Mouse (Mus musculus) kidney, embryonic 16.5 days (tissue): ENCODE measurements around the gene Uggt2. TPM values are rescaled to one million over a fixed set of nuclear protein-coding genes. Genes with fewer than 3 reads are reported as not detected.
A peak's percentile ranks its signal among the peaks of the same experiment; 100 is the strongest.
"Not testable (repeated sequence)": the region's sequence is repeated elsewhere in the genome, so short reads cannot be mapped to it uniquely, and the experiment has no call there.

Source experiments
- ATAC-seq: fragments of 200-750 bp; cut with Nextera tagmentation; 2 replicates; pipeline ENCODE4 v1.8.0; 2017; ENCODE audit warnings: moderate TSS enrichment; ENCODE audit not compliant: low FRiP score, low TSS enrichment
- H3K27ac ChIP-seq: fragments of 300-500 bp; sonication (generic); 2 replicates; pipeline ENCODE4 v1.5.1; 2014; ENCODE audit warnings: low read length
- H3K27me3 ChIP-seq: fragments of 300-500 bp; sonication (generic); 2 replicates; pipeline ENCODE4 v1.6.1; 2014; ENCODE audit warnings: low read length, control low read depth, mixed read lengths; ENCODE audit not compliant: insufficient read depth
- H3K36me3 ChIP-seq: fragments of 300-500 bp; sonication (generic); 2 replicates; pipeline ENCODE4 v1.6.1; 2014; ENCODE audit warnings: low read length, control low read depth, mixed read lengths; ENCODE audit not compliant: insufficient read depth
- H3K4me1 ChIP-seq: fragments of 300-500 bp; sonication (generic); 2 replicates; pipeline ENCODE4 v1.6.1; 2014; ENCODE audit warnings: low read length, control low read depth, mixed read lengths; ENCODE audit not compliant: insufficient read depth
- H3K4me2 ChIP-seq: fragments of 300-500 bp; sonication (generic); replicated peaks from 2 replicates; pipeline ENCODE4 v1.6.1; 2014; ENCODE audit warnings: low read depth, low read length
- H3K4me3 ChIP-seq: fragments of 300-500 bp; sonication (generic); 2 replicates; pipeline ENCODE4 v1.5.1; 2014; ENCODE audit warnings: mild to moderate bottlenecking, low read length
- H3K9ac ChIP-seq: fragments of 300-500 bp; sonication (generic); replicated peaks from 2 replicates; pipeline ENCODE4 v1.6.1; 2014; ENCODE audit warnings: low read length
- H3K9me3 ChIP-seq: fragments of 300-500 bp; sonication (generic); 2 replicates; pipeline ENCODE4 v1.6.1; 2016; ENCODE audit warnings: low read length, control low read depth
- WGBS: fragments of 180-500 bp; shearing (Covaris S2); extraction: QIAGEN DNeasy Blood & Tissue Kit; methylation state at CpG from one replicate; pipeline ENCODE4 v1.1.7; 2014; 5-methylcytosine and 5-hydroxymethylcytosine counted together
- polyA plus RNA-seq: library from polyadenylated mRNA; unstranded; fragments of >200 nt; fragmentation: Nextera tagmentation; extraction: Ambion mirVana; gene quantifications from 2 replicates; pipeline ENCODE4 v1.2.1, GENCODE M21; 2015

The Uggt2 gene
- polyA plus RNA-seq, 1 experiment from 2014 or later: 12.2 TPM

DNA sequence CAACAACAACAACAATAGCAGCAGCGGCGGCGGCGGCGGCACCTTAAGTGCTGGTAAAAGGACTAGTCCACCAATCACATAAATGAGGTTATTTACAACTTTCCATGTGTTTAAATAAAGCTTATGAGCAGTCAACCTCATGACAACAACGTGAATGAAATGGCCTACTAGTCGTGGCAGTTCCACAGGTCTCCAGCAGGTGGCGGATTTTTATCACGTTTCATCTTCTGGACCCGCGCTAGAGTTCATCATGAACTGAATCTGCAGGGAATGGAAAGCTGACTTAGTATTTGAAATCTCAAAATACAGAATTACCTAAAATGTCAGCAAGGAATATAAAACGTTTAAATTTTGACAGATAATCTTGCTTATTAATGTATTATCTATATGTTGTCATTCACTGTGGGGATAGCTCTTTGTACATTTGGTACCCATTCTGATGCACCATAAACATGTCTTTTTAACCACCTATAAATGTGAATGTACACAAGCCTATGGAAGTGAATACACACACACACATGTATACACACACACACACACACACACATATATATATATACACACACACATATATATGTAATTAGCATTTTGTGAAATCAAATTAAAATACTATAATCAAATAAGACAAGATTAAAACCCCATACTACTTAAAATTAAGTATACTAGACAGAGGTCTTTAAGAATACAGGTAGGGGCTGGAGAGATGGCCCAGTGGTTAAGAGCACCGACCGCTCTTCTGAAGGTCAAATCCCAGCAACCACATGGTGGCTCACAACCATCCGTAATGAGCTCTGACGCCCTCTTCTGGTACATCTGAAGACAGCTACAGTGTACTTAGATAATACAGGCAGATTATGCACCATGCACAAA, 112.3 kb downstream of the Uggt2 start:
- Histone ChIP-seq H3K36me3 (peaks cover 3% of the 10 kb centered on the region), H3K4me1 (no peaks in the 10 kb centered on the region)
- WGBS: 45% methylated on average over 16 of the region's 16 CpGs

DNA sequence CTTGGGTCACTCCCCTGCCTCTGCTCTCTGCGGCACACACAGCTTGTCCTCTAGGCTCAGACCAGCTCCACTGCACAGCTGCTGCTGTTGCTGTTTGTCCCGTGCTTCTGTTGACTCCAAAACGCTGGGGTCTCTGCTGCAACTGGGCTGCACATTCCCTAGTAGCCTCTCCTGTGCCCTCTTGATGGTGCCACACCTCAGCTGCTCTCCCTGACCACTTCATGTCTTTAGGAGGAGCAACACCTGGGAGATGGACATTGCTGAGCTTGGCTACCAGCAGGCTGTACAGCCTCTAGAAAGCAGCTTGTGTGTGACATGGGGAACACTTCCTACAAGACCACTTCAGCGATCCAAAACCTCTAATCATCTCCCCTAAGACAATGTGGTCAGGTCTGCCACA, 115.1 kb downstream of the Uggt2 start:
- ATAC-seq: no peak
- H3K9me3 ChIP-seq: no peaks in the 10 kb centered on the region
- WGBS: 90% methylated on average over 4 of the region's 4 CpGs
- no peaks in the 10 kb centered on the region for H3K4me1 ChIP-seq
- no peak overlapping the region for H3K4me2 ChIP-seq
- no peak overlapping the region for H3K27ac ChIP-seq
- no peak overlapping the region for H3K9ac ChIP-seq
- no peak overlapping the region for H3K4me3 ChIP-seq
- H3K27me3 ChIP-seq: no peaks in the 10 kb centered on the region
- peaks cover 14% of the 10 kb centered on the region for H3K36me3 ChIP-seq

More for the DNA sequence above, 112.3 kb downstream of the Uggt2 start:
- Histone ChIP-seq H3K4me2 (no peak overlapping the region), H3K27me3 (no peaks in the 10 kb centered on the region), H3K27ac (no peak overlapping the region), H3K4me3 (no peak overlapping the region), H3K9ac (no peak overlapping the region), H3K9me3 (no peaks in the 10 kb centered on the region)
- peak; percentile 20; the same call in 1 of the 2 replicates for ATAC-seq

DNA sequence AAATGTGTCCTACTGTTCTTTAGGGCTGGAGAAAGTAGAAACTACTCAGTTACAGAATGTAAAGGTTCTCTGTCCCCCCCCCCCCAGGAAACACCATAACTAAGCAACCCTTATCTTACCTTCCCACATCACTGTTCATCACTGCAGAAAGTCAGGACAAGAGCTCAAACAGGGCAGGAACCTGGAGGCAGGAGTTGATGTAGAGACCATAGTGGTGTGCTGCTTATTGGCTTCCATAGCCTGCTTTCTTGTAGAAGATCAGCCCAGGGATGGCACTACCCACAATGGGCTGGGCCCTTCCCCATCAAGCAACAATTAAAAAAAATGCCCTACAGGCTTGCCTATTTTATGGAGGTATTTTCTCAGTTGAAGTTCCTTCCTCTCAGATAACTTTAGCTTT, 115.8 kb downstream of the Uggt2 start:
- no peak overlapping the region for H3K9ac ChIP-seq
- H3K36me3 ChIP-seq: peaks cover 19% of the 10 kb centered on the region
- no peak for ATAC-seq
- no peak overlapping the region for H3K4me3 ChIP-seq
- no peak overlapping the region for H3K27ac ChIP-seq
- H3K9me3 ChIP-seq: no peaks in the 10 kb centered on the region
- no peak overlapping the region for H3K4me2 ChIP-seq
- H3K4me1 ChIP-seq: no peaks in the 10 kb centered on the region
- H3K27me3 ChIP-seq: no peaks in the 10 kb centered on the region

DNA sequence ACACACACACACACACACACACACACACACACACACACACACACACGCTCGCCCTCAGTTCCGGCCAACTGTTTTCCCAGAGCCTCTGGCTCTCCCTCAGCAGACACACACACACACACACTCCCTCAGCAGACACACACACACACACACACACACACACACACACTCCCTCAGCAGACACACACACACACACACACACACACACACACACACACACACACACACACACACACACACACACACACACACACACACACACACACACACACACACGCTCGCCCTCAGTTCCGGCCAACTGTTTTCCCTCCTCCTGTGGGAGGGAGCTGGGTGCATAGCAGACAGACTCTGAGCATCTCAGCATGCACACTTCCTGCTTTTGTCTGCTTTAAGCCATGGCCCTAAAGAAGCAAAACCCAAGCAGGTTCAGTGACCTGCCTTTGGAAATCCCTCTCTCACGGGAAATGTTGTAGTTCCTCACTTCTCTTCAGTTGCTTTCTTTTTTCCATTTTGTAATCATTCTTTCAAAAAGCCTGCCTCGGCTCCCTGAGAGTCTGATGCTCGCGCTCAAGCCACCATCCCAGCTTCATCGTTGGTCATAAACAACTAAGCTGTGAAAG, 116.7 kb downstream of the Uggt2 start:
- not testable (repeated sequence) for H3K9me3 ChIP-seq, H3K9ac ChIP-seq, H3K4me1 ChIP-seq, H3K4me3 ChIP-seq, H3K27me3 ChIP-seq, H3K4me2 ChIP-seq
- Histone ChIP-seq H3K27ac (peak overlapping the region; percentile 10; the same call in 1 of the 2 replicates), H3K36me3 (peaks cover 26% of the 10 kb centered on the region)
- peak; percentile 52; the same call in 1 of the 2 replicates for ATAC-seq
- 68% methylated on average over 8 of the region's 11 CpGs for WGBS

DNA sequence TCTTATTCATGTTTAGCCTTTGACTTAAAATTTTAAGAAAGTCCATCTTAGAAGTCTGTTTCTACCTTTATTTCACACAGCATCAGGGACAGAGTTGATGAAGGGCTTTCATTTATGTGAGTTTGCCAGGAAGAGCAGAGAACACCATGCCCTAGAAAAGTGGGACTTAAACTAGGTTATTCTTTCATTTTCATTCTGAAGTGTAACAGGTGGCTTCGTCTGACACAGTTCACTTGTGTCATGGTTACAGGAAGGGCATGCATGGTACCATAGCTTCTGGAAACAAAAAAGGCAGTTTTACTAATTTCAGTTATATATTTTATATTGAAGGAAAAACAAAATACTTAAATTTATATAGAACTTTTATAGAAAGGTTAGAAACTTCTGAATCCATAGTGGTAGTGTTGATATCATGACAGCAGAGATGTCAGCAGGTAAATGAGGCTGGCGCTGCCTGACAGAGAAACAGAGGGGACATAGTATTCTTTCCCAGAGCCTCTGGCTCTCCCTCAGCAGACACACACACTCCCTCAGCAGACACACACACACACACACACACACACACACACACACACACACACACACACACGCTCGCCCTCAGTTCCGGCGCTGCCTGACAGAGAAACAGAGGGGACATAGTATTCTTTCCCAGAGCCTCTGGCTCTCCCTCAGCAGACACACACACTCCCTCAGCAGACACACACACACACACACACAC, 117.4 kb downstream of the Uggt2 start:
- H3K9ac ChIP-seq, H3K4me1 ChIP-seq, H3K27ac ChIP-seq, H3K9me3 ChIP-seq, H3K4me2 ChIP-seq, H3K4me3 ChIP-seq, H3K27me3 ChIP-seq: not testable (repeated sequence)
- peaks cover 32% of the 10 kb centered on the region for H3K36me3 ChIP-seq
- WGBS: 77% methylated on average over 5 of the region's 6 CpGs
- peak; percentile 18; the same call in 1 of the 2 replicates for ATAC-seq

DNA sequence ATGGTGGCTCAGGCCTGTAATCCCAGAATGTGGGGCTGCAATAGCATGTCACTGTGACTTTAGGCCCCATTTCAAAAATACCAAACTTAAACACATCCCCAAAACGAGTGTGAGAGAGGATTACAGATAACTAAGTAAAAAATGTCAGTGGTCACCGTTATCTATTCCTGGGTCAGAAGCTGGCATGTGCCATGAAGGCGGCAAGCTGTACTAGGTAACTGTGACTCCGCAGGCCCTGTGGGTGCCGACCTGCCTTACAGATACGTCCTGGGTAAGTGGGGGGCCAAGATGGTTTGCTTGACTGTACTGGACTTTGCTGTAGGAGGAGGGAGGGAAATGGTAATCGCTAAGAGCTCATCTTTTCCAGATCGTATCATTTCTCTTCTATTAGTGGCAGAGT, 118.3 kb downstream of the Uggt2 start:
- H3K36me3 ChIP-seq: peaks cover 35% of the 10 kb centered on the region
- no peaks in the 10 kb centered on the region for H3K9me3 ChIP-seq
- no peak for ATAC-seq
- no peak overlapping the region for H3K27ac ChIP-seq
- no peaks in the 10 kb centered on the region for H3K27me3 ChIP-seq
- H3K4me2 ChIP-seq: no peak overlapping the region
- H3K9ac ChIP-seq: no peak overlapping the region
- no peaks in the 10 kb centered on the region for H3K4me1 ChIP-seq
- WGBS: 92% methylated on average over 8 of the region's 8 CpGs
- H3K4me3 ChIP-seq: no peak overlapping the region

DNA sequence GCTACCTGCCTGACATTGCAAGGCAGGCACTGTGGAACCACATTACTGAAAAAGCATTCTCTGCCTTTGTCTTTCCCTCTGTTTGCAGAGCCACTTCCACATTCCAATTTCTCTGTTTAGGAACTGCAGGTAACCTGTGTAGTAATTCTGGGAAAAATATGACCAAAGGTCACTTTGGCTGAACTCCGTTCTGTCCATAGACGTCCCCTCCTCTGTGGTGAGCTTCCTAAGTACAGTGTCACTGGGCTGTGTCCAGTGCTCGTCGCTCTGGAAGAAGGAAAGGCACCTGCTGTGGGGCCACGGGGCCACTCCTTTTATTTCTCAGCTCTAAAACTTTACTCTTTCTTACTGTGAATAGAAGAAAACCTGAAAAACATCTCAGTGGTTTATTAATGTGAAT, 118.9 kb downstream of the Uggt2 start:
- no peak overlapping the region for H3K4me2 ChIP-seq
- no peaks in the 10 kb centered on the region for H3K9me3 ChIP-seq
- H3K4me1 ChIP-seq: no peaks in the 10 kb centered on the region
- H3K27ac ChIP-seq: no peak overlapping the region
- WGBS: 48% methylated on average over 5 of the region's 5 CpGs
- H3K4me3 ChIP-seq: no peak overlapping the region
- no peaks in the 10 kb centered on the region for H3K27me3 ChIP-seq
- peaks cover 39% of the 10 kb centered on the region for H3K36me3 ChIP-seq
- 0 out of 2 replicates have a peak, but pooled peaks have one; percentile 57 for ATAC-seq
- no peak overlapping the region for H3K9ac ChIP-seq

DNA sequence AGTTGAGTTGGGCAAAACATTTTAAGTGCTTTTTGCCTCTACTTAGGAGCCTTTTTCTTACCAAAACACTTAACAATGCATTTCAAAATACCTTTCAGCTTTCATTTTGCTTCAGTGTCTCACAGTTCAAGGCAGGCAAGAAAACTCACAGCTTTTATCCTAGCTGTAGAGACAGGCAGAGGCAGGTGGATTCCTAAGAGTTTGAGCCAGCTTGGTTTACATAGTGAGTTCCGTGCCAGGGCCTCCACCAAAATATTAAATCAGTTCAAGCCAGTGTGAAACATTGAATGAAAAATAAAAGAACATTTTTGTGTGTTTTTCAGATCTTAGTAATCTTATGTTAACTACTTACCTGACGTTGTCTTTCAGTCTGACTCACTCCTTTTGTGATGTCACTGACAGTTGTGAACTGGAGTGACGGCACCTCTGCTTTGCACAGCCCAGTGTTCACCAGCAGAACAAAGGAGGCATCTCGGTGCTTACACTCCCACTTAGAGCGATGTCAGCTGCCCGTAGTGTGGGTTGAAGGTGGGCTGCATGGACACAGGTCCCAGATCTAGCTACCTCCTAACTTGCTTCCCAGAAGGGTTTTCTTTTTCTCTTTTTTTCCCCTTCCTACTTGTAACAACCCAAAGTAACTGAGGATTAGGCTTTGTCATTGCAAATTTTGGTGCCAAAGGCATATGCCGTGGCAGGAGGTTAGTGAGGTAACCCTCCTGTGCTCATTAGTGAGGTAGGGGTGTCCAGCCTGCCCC, 119.5 kb downstream of the Uggt2 start:
- Histone ChIP-seq H3K27ac (no peak overlapping the region), H3K27me3 (no peaks in the 10 kb centered on the region), H3K4me1 (no peaks in the 10 kb centered on the region), H3K4me2 (no peak overlapping the region), H3K9me3 (no peaks in the 10 kb centered on the region), H3K36me3 (peaks cover 41% of the 10 kb centered on the region), H3K4me3 (no peak overlapping the region), H3K9ac (no peak overlapping the region)
- ATAC-seq: no peak
- 83% methylated on average over 7 of the region's 7 CpGs for WGBS

DNA sequence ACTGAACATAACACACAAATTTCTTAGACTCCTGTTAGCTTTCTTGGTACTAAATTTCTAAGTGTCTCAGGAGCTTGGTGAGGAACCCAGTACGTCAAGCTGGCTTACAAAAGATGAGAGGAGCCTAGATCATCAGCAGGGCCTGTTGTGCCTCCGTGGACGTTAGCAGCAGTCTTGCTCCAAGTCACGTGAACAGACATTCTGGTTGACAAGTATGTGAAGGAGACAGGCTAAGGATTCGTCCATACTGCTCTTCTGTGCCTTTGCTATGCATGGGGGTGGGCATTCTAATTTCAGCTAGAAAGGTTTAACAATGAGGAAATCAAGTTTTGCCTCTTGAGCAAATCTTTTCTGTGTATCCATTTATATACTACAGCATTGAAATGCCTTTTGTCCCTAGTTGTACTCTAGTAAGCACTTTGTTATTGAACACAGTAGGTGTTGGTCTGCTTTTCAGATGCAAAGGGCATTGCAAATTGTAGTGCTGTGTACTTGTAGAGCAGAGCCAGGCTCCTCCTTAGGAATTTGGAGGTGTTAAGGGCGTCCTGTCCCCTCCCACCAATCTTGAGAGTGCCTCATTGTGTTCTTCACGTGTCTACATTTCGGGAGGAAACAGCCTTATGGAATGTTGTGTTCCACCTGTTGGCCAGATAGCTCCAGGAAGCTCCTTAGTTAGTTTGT, 122.0 kb downstream of the Uggt2 start:
- no peaks in the 10 kb centered on the region for H3K9me3 ChIP-seq
- WGBS: 72% methylated on average over 8 of the region's 8 CpGs
- H3K27ac ChIP-seq: no peak overlapping the region
- no peak overlapping the region for H3K4me2 ChIP-seq
- no peak overlapping the region for H3K9ac ChIP-seq
- no peak for ATAC-seq
- no peaks in the 10 kb centered on the region for H3K4me1 ChIP-seq
- H3K27me3 ChIP-seq: no peaks in the 10 kb centered on the region
- H3K4me3 ChIP-seq: no peak overlapping the region
- peaks cover 49% of the 10 kb centered on the region for H3K36me3 ChIP-seq
